Mouse (Mus musculus): ENCODE measurements at regions not wholly inside any gene's neighbourhood (a gene's known extent, or its start where the extent isn't known, plus 50 kb on each side); places are given as distances from the start of the nearest gene placed in this dataset.

DNA sequence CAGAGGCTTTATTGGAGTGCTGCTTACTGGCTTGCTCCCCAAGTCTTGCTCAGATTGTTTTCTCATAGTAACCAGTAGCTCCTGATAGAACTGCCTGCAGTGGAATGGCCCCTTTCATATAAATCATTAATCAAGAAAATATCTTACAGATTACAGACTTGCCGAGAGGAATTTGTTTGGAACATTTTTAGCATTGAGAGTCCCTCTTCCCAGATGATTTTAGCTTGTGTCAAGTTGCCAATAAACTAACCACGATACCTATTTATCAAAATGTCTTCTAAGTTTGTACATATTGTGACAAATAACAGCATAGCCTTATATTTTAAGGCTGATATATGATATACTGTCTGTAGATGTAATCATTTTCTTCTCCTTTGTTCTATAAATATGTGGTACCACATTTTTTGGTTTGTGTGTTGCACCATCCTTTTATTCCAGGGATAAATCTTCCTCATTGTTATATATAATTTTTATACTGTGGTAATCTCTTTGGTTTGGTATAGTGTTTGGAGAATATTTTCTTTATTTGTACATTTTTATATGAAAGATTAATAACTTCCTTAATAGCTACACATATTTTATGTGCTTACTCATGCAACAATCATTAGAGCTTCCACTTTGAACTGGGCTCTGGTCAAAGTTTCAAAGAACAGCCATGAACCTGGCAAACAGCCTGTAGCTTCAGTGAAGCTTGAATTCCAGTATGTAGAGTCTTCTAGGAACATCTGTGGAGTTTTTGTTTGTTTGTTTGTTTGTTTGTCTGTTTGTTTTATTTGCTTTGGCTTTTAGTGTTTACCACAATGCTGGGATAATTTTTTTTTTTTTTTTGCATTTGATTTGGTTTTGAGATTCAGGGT, 153.1 kb upstream of the Marcks start:
- no peaks in the 10 kb centered on the region for H3K4me1 ChIP-seq (ENCODE audit: control insufficient read depth in 1 of 2, insufficient read depth in 2 of 2, low read length in 2 of 2)
- no peaks in the 10 kb centered on the region; a peak in 1 of 4 replicates for H3K36me3 ChIP-seq (ENCODE audit: control insufficient read depth in 1 of 2, insufficient read depth in 2 of 2, low read length in 2 of 2)
- H3K27me3 ChIP-seq (ENCODE audit: control insufficient read depth in 1 of 2, insufficient read depth in 2 of 2, low read length in 2 of 2): no peaks in the 10 kb centered on the region
- no peak for DNase-seq (ENCODE audit: low read depth, low spot score)
- H3K9ac ChIP-seq (ENCODE audit: control insufficient read depth, low read depth, low read length, poor library complexity, severe bottlenecking): no peak overlapping the region
- H3K4me3 ChIP-seq (ENCODE audit: control insufficient read depth in 1 of 2, insufficient read depth in 1 of 2, low read depth in 2 of 2, low read length in 2 of 2): no peak overlapping the region
- H3K9me3 ChIP-seq (replicated peaks; ENCODE audit: insufficient read depth, low read length): no peaks in the 10 kb centered on the region
- TF ChIP-seq ZMIZ1 (IDR thresholded peaks at IDR 0.05; ENCODE audit: low read depth, low read length): no peak
- no peak for TF ChIP-seq CHD2 (IDR thresholded peaks at IDR 0.05; ENCODE audit: low read length)
- TF ChIP-seq SIN3A (IDR thresholded peaks at IDR 0.05; ENCODE audit: low read length): no peak
- TF ChIP-seq ELF1 (IDR thresholded peaks at IDR 0.05; ENCODE audit: low read depth, low read length): no peak
- TF ChIP-seq TCF12 (IDR thresholded peaks at IDR 0.05; ENCODE audit: low read depth, low read length): no peak
- no peak for TF ChIP-seq SMC3 (IDR thresholded peaks at IDR 0.05; ENCODE audit: low read depth, low read length)
- TF ChIP-seq USF2 (IDR thresholded peaks at IDR 0.05; ENCODE audit: borderline replicate concordance in 1 of 2, insufficient read depth in 1 of 2, low read depth in 1 of 2, low read length in 2 of 2): no peak
- no peak for TF ChIP-seq GABPA (IDR thresholded peaks at IDR 0.05; ENCODE audit: low read depth, low read length)
- TF ChIP-seq JUND (IDR thresholded peaks at IDR 0.05; ENCODE audit: low read depth, low read length): no peak
- no peak for TF ChIP-seq RAD21 (IDR thresholded peaks at IDR 0.05; ENCODE audit: low read depth, low read length)
- no peak for TF ChIP-seq TAL1 (IDR thresholded peaks at IDR 0.05; ENCODE audit: low read length)
- no peak for TF ChIP-seq POLR2A (IDR thresholded peaks at IDR 0.05; ENCODE audit: control insufficient read depth in 1 of 2, insufficient read depth in 1 of 2, low read depth in 1 of 2, low read length in 2 of 2, poor library complexity in 1 of 2)
- TF ChIP-seq MEF2A (IDR thresholded peaks at IDR 0.05; ENCODE audit: extremely low read depth, insufficient replicate concordance, low read depth, low read length, poor library complexity, severe bottlenecking): no peak
- TF ChIP-seq MAZ (IDR thresholded peaks at IDR 0.05; ENCODE audit: low read depth, low read length): no peak
- no peaks in the 10 kb centered on the region for H3K79me2 ChIP-seq (ENCODE audit: control insufficient read depth, insufficient read depth, low read length, poor library complexity)
- H3K27ac ChIP-seq (ENCODE audit: control insufficient read depth, low read depth, low read length): no peak overlapping the region

DNA sequence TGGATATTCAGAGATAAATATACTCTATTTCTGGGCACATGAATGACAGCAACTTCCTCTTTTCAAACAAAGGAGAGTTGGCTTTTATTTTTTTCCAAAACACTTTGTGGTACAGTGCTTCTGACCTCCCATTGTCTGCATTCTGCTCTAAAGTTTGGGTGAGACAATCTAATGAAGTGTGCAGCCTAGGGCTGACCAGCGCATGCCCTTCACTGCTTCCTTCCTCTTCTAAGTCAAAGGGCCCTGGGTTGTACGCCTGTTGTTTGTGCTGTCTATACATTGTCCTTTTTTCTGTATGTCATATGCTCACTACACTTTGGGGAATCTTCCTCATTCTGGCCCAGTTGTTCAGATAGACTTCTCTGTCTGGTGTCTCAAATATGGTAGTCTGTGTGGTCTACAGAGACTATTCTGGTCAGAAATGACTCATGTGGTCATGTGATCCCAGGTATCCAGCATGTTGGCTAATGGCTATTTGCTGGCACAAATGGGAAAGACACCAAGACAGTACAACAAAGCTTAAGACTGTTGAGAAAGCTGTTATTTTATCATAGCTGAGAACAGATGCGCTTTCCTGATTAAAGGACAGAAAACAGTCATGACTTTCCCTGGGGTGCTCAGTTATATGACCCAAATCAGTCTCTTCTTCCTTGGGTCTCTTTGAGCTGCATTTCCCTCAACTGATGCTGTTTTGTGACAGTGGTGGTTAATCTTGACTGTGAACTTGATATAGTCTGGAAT, 151.4 kb upstream of the Marcks start:
- Histone ChIP-seq H3K79me2 (ENCODE audit: control insufficient read depth, insufficient read depth, low read length, poor library complexity) (no peaks in the 10 kb centered on the region), H3K27me3 (ENCODE audit: control insufficient read depth in 1 of 2, insufficient read depth in 2 of 2, low read length in 2 of 2) (no peaks in the 10 kb centered on the region), H3K9me3 (replicated peaks; ENCODE audit: insufficient read depth, low read length) (no peaks in the 10 kb centered on the region), H3K36me3 (ENCODE audit: control insufficient read depth in 1 of 2, insufficient read depth in 2 of 2, low read length in 2 of 2) (no peaks in the 10 kb centered on the region; a peak in 1 of 4 replicates), H3K27ac (ENCODE audit: control insufficient read depth, low read depth, low read length) (no peak overlapping the region), H3K9ac (ENCODE audit: control insufficient read depth, low read depth, low read length, poor library complexity, severe bottlenecking) (no peak overlapping the region), H3K4me3 (ENCODE audit: control insufficient read depth in 1 of 2, insufficient read depth in 1 of 2, low read depth in 2 of 2, low read length in 2 of 2) (no peak overlapping the region), H3K4me1 (ENCODE audit: control insufficient read depth in 1 of 2, insufficient read depth in 2 of 2, low read length in 2 of 2) (no peaks in the 10 kb centered on the region)
- no peak for TF ChIP-seq TBP (IDR thresholded peaks at IDR 0.05; ENCODE audit: low read depth, low read length)
- no peak for TF ChIP-seq NELFE (IDR thresholded peaks at IDR 0.05; ENCODE audit: low read depth, low read length)
- TF ChIP-seq MYB (IDR thresholded peaks at IDR 0.05; ENCODE audit: low read depth, low read length): no peak
- TF ChIP-seq ZKSCAN1 (IDR thresholded peaks at IDR 0.05; ENCODE audit: low read depth, low read length): no peak
- no peak for TF ChIP-seq ZMIZ1 (IDR thresholded peaks at IDR 0.05; ENCODE audit: low read depth, low read length)
- TF ChIP-seq POLR2AphosphoS5 (IDR thresholded peaks at IDR 0.05; ENCODE audit: borderline replicate concordance, low read depth, low read length): no peak
- TF ChIP-seq HCFC1 (IDR thresholded peaks at IDR 0.05; ENCODE audit: low read depth, low read length): no peak
- no peak for TF ChIP-seq MYC (IDR thresholded peaks at IDR 0.05; ENCODE audit: low read depth, low read length)
- no peak for TF ChIP-seq GABPA (IDR thresholded peaks at IDR 0.05; ENCODE audit: low read depth, low read length)
- no peak for TF ChIP-seq JUND (IDR thresholded peaks at IDR 0.05; ENCODE audit: low read depth, low read length)
- no peak for TF ChIP-seq MAX (IDR thresholded peaks at IDR 0.05; ENCODE audit: low read length)
- TF ChIP-seq TCF12 (IDR thresholded peaks at IDR 0.05; ENCODE audit: low read depth, low read length): no peak
- no peak for TF ChIP-seq E2F4 (IDR thresholded peaks at IDR 0.05; ENCODE audit: borderline replicate concordance, low read depth, low read length)
- no peak for TF ChIP-seq RAD21 (IDR thresholded peaks at IDR 0.05; ENCODE audit: low read depth, low read length)
- no peak for TF ChIP-seq RCOR1 (IDR thresholded peaks at IDR 0.05; ENCODE audit: low read depth, low read length)
- TF ChIP-seq ETS1 (IDR thresholded peaks at IDR 0.05; ENCODE audit: low read depth, low read length): no peak
- peak; percentile 21 for DNase-seq (ENCODE audit: low read depth, low spot score)
